Mouse (Mus musculus) layer of hippocampus, adult 8-10 months (tissue): Measurements from ENCODE around the gene Milr1. TPM values are rescaled to one million over a fixed set of nuclear protein-coding genes. Genes with fewer than 3 reads are reported as not detected.
"Not testable (repeated sequence)": the region's sequence is repeated elsewhere in the genome, so short reads cannot be mapped to it uniquely, and the experiment has no call there.

ENCODE experiments used
- DNase-seq, 2 experiments: peaks; one replicate each; pipeline ENCODE4 v3.0.0; 2022; ENCODE audit warnings: low spot score in 2 of 2
- total RNA-seq, 4 experiments: library from RNA; stranded (reverse); gene quantifications; 2 replicates each; pipeline ENCODE4 v1.2.4; 2022

The Milr1 gene
- total RNA-seq, 4 experiments from 2014 or later = 4.9 to 6.2 TPM; not detected in 2

DNA sequence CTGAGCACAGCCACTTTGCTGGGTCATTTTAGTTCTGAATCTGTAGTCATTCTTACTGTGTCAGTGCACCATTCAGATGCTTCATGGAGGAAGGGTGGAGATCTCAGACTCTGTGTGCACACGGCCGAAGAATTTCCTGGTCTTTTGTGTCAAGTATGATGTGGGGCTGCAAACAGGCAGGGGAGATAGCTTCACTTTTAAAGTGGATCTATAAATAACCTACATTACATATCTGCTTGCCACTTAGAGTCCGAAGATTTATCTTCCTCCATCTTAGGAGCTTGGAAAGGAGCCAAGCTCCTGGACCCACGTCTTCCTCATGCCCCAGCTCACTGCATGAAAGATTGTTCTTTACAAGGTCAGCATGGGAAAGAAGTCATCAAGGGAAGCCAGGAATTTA lies 20.3 kb upstream of the Milr1 start:
- DNase-seq = no peak

DNA sequence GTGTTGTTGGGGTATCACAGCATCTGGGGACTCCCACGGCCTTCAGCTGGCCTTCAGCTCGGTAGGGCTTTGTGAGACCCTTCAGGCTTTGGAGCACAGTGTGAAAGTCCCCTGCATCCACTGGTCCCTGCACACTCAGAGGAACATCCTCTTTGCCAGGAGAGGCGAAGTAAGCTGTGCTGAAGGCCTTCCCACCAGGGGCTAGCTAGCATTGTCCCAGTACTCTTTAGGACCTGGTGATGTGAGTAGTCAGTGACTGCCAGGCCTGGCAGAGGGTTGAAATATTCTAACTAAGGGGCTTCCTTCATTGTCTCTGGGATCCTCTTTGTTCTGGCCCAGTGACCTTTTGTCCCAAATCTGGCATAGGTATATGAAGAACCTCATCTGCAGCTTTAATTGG lies 14.4 kb upstream of the Milr1 start:
- no peak for DNase-seq

DNA sequence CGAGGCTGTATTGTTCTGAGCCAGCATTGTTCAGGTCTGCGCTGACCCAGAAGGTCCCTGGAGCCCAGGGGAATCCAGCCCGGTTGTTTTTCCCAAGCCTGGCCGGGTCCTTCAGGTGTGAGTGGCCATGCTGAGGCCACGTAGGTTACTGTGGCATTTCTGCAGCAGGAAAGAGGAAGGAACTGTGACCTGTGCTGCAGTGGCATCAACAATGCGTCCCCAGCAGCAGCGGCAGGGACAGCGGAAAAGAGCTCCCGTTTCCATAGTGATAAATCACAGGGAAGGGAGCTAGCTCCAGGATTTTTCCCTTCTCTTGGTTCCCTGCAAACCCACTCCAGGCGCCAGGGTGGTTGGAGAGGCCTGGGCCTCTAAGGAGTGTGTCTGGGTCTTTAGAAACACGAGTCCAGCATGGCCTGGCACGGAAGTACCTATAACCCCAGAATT lies 13.8 kb upstream of the Milr1 start:
- DNase-seq = peak; percentile 15 to 44

DNA sequence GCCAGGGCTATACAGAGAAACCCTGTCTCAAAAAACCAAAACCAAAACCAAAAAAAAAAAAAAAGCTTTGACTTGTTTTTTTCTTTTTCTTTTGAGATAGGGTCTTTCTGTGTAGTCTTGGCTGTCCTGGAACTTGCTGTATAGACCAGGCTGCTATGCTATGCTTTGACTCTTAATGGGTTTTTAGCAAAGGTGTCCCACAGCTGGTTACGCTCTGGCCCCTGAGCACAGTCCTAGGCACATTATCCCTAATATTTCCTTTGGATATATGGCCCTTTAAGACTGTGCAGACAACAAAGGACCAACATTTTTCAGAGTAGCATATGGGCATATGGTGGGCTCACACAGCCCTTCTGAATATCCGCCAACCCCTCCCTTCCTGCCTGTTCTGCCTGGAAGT lies 11.9 kb upstream of the Milr1 start:
- DNase-seq = no peak

DNA sequence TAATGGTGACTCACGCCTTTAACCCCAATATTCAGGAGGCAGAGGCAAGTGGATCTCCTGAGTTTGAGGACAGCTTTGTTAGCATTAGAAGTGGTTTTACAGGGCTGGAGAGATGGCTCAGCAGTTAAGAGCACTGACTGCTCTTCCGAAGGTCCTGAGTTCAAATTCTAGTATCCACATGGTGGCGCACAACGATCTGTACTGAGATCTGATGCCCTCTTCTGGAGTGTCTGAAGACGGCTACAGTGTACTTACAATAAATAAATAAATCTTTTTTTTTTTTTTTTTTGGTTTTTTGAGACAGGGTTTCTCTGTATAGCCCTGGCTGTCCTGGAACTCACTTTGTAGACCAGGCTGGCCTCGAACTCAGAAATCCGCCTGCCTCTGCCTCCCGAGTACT lies 10.3 kb upstream of the Milr1 start:
- not testable (repeated sequence) for DNase-seq

DNA sequence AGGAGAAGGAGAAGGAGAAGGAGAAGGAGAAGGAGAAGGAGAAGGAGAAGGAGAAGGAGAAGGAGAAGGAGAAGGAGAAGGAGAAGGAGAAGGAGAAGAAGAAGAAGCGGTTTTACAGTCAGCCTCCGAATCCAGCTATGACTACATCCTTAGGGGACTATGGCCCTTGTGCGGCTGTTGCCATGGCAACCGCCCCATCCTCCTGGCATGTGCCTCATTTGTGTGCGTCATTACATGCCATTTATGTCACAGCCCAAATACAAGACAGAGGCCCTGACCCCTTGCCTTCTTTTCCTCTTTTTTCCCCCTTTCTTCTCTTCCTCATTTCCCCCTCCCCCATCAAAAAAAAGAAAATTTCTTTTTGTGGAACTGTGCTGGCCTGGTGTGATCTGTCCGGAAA lies 9.8 kb upstream of the Milr1 start:
- DNase-seq = no peak

DNA sequence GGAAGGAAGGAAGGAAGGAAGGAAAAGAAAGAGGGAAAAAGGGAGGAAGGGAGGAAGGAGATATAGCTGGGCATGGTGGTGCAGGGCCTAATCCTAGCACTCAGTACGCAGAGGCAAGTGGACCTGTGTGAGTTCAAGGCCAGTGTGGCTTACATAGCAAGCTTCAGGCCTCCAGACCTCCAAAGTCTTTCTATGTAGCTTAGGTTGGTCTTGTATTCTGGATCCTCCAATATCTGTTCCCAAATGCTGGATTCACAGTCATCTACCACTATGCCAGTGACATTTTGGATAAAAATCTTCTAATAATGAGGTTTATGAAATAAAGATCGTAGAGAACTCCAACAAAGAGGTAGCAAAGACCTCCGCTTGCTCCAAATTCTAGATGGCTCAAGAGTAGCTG lies 9.2 kb upstream of the Milr1 start:
- DNase-seq = no peak

DNA sequence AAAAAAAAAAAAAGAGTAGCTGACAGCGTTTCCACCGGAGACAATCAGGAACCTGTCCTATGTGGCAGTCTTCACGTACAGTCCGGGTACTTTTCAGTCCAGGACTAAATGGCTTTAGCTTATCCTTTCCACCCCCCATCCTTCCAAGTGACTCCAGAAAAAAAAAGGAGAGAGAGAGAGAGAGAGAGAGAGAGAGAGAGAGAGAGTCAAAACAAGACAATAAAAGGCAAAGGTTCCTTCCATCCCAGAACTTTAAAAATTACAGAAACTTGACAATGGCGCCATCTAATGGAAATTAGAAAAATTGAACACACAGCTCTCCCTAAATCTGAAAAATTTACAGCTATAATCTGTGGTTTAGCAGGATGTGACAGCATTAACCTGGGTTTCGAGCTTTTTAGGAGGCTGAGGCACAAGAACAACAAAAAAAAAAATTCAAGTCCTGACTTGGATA lies 8.6 kb upstream of the Milr1 start:
- no peak for DNase-seq

DNA sequence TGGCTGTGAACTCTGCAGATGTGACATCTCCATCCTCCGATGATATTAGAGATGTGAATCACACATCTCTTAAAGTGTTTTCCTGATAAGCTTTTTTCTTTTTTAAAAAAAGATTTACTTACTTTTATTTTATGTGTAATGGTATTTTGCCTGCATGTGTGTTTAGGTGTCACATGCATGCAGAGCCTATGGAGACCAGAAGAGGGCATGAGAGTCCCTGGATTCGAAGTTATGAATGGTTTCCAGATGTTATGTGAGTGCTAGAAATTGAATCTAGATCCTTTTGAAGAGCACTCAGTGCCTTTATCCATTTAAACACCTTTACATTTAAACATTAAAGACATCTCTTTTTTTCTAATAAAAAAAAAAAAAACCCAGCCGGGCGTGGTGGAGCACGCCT lies 6.1 kb upstream of the Milr1 start:
- no peak for DNase-seq

DNA sequence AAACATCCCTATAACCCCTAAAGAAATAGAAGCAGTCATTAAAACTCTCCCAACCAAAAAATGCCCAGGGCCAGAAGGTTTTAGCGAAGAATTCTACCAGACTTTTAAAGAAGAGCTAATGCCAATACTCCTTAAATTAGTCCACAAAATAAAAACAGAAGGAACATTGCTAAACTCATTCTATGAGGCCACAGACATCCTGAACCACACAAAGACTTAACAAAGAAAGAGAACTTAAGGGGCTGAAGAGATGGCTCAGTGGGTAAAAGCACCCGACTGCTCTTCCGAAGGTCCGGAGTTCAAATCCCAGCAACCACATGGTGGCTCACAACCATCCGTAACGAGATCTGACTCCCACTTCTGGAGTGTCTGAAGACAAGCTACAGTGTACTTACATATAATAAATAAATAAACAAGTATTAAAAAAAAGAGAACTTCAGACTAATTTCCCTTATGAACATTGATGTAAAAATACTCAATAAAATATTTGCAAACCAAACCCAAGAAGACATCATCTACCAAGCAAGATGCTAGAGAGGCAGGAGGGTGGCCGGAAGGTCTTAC lies 1.4 kb upstream of the Milr1 start:
- DNase-seq = not testable (repeated sequence)

DNA sequence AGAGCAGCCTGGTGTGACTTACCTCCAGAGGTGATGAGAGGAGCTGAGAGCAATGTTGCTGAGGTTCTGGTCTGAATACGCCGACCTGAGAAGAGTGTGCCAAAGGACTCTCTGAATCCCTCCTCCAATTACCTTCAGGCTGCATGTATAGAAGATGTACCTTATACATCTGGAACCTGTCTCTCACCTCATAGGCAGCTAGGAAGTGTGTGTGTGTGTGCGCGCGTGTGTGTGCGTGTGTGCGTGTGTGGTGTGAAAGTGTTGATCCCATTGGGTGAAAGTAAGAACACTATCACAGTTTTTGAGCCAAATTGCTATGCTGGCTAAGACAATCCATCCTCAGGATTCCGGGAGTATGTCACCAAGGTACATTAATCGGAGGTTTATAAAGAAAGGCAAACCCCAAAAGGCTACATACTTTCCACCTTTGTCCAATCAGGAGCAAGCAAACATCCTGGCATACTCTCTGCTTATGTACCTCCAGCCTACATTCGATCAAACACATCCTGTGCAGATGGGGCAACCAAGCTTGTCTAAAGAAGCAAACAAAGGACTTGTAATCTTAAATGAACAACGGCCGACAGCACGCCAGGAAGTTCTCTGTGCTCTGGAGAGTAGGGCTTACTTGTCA lies 790 bp upstream of the Milr1 start, which contains the start of gene Pecam1:
Gene Pecam1 (minus strand): TSS at position 508 of the 631 bp plus-strand sequence.
- DNase-seq = no peak

DNA sequence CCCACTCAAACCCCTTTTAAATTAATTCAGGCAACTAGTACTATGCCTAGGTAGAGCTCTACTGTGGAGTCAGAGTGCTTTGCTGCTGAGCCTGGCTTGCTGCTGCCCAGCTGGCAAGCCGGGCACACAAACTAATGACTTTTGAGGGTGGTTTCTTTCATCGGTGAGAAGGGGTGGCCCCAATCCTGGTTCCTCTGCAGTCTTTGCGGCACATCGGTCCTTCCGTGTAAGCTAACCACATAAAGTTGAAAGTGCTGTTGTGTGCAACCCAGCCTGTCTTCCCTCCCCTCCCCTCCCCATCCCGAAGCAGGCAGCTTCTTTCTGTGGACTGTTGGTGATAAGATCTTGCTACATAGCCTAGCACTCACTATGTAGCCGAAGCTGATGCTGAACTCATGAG lies 1.1 kb downstream of the Milr1 start:
- no peak for DNase-seq

DNA sequence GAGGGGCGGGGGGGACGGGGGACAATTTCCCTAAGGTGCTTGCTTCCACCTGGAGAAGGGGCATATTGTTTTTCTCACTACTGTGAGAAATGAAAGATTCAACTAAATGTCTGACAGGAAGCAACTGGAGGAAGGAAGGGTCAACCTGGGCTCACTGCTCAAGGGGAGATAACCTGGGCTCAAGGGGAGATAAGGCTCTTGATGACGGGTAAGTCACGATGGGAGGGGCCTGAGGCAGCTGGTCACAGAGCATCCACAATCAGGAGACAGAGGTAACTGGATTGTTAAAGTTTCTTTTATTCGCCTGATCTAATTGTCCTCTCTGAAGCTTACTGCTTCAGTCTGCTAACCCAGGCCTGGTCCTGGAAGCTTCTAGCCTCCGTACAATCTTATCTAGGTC lies 2.3 kb downstream of the Milr1 start:
- no peak for DNase-seq

DNA sequence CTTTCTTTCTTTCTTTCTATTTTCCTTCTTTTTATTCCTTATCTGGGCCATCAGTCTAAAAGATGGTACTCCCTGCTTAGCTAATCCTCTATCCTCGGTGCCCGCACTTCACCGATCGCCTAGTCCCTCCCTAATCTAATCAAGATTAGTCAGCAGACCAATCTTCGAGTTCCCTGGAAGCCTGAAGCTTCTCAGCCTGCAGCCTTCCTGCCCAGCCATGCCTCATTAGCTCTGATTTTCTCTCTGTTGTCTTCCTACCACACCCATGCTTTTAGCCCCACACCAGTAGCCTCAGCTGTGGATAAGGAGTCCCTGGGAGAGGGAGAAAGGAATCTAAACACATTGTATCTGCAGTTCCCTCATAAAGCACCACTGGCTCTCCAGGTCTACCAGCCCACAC lies 4.6 kb downstream of the Milr1 start:
- no peak for DNase-seq

DNA sequence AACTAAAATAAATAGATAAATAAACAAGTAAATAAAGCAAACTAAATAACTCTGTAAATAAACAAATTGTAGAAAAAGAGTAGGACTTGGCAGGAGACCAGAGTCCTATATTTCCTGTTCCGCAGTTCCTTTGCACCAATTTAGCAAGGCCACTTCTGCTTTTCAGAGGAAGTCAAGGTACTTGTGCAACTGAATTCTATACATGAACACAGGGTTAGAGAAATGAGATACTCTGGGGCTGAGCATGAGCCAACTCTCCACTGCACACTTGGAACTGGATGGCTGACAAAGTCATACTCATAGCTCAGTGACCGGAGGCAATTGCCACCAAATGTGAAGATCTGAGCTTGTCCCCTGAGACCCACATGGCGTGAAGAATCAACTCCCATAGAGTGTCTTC lies 8.0 kb downstream of the Milr1 start:
- no peak for DNase-seq

DNA sequence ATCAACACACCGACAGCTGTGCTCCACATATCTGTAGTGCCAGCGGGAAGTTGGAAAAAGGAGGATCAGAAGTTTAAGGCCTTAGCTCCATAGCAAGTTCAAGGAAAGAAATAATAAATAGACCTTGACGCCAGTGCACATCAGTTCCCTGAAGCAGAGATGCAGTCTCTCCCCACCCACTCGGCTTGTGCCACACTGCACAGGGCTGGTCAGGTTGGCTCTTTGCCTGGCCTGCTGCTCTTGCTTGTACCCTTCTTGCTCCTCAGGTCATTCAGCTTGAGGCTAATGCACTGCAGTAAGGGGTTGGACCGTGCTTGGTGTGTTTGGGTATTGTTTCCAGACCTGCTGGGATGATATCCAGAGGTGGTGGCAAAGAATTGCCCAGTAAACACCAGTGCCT lies 9.5 kb downstream of the Milr1 start:
- DNase-seq = no peak

DNA sequence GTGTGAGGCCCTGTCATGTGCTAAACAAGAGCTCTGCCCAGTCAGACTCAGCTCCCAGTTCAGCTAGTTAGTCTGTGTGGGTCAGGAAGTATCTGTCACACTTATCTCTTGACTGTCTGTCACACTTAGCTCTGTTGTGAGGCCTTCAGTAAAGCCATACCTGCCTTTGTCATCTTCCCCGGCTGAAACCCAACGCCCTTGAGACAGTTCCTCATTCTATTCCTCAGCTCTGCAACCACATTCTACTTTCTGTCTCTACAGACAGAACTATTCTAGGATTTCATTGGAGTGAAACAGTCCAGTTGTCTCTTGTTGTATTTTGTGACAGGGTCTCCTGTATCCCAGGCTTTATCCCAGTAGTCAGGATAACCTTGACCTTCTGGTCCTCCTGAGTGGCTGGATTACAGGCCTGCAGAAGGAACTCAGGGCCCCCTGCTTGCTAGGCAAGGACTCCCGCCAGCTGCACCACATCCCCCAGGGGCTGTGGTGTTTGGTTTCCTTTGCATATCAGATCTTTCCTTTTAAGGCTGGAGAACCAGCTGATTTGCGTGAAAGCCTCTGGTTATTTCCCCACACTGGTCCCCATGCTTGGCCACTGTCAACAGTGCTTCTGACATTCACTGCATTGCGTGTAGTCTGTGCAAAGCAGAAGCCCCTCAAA lies 11.2 kb downstream of the Milr1 start:
- DNase-seq = no peak

DNA sequence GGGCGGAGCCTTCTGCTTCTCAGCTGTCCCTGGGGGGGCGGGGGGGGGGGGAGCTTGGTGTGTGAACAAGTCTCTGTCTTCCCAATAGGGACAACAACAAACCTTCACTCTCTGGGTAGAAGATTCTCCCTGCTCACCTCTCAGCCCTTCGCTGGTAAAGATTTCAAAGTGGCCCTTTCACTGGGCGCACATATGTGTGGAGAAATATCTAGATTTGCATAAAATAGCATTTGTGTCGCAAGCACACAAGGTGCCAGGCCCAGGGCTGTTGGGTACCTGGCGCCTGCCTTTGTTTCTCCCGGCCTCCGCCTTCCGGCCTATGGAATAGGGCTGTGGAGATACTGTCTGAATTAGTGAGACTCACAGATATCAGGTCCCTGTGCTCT lies 11.8 kb downstream of the Milr1 start:
- no peak for DNase-seq

DNA sequence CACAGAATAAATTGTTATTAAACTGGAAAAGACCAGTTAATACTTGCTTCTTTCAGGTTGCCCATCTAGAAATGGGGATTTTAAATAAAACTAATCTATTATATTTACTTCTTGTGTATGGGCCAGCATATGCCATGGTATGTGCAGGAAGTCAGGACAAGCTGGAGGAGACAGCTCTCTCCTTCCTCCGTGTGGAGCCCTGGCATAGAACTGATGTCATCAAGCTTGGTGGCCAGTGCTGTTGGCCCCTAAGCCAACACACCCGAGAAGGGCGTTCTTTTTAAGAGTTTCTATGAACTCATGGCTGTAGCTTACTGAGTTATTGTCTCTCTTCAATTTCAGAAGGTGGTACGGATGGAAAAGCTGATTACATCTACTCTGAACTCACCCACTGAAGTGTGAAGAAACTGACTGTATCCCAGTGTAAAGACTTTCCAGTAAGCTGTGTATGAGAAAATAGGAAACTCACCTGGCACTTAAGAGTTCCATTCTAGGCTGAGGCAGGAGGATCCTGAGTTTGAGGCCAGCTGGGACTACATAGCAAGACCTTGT lies 15.7 kb downstream of the Milr1 start:
- DNase-seq = no peak

DNA sequence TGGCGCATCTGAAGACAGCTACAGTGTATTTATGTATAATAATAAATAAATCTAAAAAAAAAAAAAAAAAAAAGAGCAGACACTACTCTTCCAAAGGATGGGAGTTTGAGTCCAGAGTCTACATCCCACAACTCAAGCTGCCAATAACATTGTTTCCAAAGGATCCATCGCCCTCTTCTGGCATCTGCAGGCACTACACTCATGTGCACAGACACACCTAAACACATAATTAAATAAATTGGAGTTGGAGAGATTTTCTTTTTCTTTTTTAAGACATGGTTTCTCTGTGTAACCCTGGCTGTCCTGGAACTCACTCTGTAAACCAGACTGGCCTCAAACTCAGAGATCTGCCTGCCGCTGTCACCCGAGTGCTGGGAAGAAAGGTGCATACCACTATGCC lies 16.5 kb downstream of the Milr1 start:
- no peak for DNase-seq

DNA sequence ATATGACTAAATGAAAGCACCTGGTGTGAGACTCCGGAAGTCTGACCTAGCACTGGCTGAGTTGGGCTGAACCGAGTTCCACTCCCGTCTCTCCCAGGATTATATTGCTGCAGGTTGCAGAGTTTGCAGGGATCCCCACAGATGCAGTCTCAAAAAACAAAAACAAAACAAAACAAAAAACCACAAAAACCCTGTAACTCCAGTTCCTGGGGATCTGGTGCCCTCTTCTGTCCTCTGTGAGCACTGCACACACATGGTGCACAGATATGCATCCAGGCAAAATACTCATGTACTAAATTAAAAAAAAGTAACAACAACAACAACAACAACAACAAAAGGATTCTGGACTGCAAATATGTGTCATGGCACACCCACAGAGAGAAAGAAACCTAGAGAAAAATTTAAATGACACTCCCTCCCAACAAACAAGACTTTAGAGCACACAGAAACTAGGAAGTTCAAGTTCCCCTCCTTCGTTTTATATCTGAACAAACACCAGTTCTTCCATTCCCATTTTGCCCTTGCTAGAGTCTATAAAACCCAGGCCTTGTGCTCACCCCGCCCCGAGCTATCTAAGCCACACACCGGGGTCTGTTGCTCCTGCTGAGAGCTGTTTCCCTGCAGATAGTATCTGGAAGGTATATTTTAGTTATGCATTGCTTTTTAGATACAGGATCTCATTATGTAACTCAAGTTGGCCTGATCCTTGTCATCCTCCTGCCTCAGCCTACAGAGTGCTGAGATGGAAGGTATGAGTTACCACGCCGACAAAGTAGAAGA lies 19.4 kb downstream of the Milr1 start:
- no peak for DNase-seq

DNA sequence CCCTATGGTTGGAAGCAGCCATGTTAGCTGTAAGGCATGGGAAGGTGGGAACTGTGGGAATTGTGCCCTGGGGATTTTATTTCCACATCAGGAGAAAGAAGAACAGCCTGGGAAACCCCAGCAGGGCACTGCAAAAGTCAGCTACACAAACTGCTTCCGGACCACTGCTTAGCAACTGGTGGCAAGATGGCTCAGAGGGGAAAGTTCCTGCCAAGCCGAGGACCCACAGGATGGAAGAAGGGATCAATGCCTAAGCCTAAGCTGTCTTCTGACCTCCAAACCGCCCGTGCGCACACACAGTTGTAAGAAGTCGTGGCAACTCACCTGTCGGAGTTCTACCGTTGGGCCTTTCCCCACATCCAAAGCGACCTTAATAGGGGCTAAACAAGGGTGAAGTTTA lies 22.0 kb downstream of the Milr1 start:
- no peak for DNase-seq
